Mouse (Mus musculus) G1E-ER4 (cell line): Measurements from ENCODE around the gene Pax2. TPM values are rescaled to one million over a fixed set of nuclear protein-coding genes. Genes with fewer than 3 reads are reported as not detected.

ENCODE experiments used
- GATA1 ChIP-seq: IDR thresholded peaks from one replicate; pipeline ENCODE4 v1.8.0; 2012; ENCODE audit warnings: low read length, inconsistent platforms
- polyA plus RNA-seq: library from polyadenylated mRNA; stranded (reverse); fragments of >175 nt; gene quantifications from 2 replicates; pipeline ENCODE4 v1.2.3, GENCODE M21; 2012

The Pax2 gene
- polyA plus RNA-seq, 1 experiment: not detected

DNA sequence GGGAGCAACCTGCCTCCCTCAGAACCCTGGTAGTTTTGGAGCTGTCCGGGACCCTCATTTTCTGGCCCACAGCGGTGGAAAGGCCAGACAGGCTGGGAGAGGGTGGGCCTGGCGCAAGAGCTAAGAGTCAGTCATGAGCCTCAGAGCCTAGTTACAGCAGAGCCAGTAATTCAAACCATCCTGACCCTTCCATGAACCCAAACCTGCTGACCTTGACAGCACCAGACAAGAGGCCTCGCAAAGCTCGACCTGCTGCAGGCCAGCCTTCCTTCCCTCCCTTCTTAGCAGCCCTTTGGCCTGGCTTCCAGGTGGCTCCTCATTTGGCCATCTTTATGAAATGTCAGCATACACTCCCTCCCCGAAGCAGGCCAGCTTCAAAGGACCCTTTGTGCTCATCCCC is 44.5 kb downstream of the Pax2 start:
- TF ChIP-seq GATA1: no peak

DNA sequence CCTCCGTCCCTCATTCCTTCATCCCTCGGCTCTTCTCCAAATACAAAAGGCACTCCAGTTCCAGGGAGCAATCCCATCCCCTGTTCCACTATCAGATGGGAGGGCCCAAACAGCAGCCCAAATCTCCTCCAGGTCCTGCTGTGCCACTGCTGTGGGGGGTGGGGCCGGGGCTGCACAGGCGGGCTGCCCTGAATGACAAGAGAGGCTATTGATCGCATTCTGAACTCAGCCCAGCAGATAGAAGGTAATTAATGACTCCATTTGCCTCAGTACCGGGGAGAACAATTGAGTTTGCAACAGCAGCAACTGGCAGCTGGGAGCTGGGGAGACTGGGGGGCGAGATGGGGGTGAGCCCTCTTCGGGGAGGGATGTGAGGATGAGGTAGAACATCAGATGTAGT is 52.9 kb downstream of the Pax2 start:
- no peak for TF ChIP-seq GATA1

DNA sequence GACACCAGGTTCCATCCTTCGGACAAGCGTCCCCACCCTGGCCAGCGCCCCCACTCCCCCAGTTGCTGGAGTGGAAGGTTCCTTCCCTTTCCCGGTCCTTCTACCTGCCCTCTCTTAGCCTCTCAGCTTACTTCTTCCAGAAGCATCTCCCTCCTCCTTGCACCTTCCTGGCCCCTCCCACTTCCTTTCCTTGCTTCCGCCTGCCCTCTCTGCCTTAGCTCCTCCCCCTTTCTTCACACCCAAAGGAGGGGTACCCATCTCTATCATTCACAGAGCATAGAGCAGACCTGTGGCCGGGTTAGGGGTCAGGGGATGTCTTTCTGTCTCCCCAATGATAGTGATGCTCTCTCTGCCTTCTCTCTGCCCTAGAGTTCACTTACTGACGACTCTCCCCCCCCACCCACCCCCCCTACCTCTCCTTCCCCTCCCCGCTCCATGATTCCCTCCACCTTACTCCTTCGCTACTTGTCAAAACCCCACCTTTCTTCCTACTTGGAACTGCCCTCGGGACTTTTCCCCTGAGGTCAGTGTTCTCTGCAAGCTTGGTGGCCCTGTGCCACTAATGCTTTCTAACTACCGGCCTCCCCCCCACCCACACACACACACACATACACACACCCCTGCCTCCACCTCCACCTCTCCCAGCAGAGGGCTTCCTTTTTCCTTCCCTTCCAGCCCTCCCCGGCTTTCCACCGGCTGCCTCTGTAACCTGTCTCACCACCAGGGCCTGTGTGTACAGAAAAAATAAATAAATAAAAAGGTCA is 57.0 kb downstream of the Pax2 start:
- no peak for TF ChIP-seq GATA1

DNA sequence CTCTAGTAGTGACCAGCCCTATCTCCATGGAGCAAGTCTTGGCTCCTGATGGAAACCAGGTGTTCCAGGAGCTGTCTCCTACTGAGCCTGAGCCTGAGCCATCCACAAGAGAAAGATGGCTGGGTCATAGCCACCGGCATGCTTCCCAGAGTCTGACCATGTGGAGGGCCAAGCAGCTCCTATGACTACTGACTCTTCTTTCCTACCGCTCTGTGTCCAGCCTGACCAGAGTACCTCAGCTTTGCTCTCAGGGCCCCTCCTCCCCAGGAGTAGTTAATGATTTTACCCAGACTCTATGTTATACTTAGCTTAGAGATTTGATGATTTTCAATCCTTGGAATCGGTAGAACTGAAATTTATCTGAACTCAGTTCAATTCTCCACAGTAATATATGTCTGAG is 59.3 kb downstream of the Pax2 start:
- no peak for TF ChIP-seq GATA1

DNA sequence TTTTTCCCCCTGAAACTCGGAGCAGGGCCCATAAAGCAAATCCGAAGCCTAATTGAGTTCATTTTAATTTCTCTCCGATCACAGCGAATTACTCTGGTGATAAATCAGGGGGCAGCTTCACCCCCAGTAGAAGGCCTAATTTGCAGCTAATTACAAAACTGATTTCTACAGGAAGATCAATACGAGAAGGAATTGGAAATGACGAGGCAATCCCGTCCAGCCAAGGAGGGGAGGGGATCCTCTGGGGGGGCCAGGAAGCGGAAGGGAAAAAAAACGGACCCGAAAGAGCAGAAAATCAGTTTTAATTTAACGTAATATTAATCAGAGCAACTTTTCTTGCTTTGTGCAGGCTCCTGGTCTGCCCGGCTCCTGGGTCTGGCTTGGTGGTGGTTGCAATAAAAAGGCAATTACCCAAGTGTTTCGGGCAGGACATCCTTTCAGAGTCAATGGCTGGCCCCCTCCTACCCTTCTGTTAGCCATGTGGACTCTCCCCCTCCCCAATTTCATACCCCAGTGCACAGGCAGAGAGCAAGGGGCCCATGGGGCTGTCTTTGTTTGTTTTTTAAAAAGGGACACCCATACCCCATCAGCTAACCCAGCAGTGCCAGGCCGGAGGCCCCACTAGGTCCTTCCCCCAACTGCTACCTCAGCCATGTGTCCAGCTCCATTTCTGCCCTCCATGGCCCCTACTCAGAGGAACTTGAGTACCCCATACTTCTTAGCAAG is 61.7 kb downstream of the Pax2 start:
- no peak for TF ChIP-seq GATA1

DNA sequence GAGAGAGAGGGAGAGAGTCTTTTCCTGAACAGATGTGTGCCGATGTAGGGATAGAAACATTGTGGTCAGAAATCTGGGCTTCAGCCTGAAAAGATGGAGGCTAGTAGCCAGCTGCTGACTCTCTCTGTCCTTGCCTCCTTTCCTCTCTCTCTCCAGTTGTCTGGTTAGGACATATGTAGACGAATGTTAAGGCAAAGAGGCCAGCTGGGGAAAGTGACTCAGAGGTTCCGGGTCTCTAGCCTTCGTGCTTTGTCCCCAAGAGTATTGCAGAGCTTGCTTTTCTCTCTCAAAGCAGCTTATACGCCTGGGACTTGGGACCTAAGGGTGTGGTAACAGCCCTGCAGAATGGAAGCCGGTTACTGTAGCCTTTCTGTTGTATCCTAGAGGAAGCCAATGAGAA is 62.8 kb downstream of the Pax2 start:
- TF ChIP-seq GATA1: no peak

DNA sequence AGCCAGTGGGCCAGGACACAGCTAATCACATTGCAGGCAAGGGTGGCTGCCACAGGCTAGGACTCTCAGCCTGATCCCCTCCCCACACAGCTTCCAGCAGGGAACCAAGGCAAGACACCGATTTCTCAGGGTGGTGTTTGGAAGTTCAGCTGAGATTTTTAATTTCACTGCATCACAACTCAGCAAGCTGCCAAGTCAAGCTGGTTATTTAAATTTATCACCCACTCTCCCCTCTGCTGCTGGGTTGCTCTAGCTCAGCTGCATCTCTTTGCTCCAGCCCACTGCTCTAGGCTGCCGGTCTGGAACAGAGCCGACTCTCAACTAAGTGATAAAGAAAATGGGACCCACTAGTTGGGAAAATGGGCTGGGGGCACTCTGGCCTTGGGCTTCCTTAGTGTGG is 65.7 kb downstream of the Pax2 start:
- no peak for TF ChIP-seq GATA1

DNA sequence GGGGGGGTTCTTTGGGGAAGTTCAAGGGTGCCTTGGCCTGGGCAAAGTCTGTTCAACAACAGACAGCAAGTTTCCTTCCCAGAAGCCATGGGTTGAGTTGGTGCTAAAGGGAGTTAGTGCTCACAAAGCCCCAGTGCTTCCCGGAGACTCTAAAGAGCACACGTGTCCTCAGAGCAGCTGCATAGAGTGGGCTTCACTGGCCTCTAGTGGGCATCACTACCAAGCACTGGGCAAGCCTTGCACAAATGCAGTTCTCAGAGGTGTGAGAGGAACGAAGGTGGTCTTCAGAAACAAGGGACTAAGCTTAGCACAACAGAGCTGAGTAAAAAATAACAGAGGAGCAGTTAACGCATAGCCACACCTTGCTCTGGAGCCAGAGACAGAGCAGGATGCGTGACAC is 66.5 kb downstream of the Pax2 start:
- no peak for TF ChIP-seq GATA1

DNA sequence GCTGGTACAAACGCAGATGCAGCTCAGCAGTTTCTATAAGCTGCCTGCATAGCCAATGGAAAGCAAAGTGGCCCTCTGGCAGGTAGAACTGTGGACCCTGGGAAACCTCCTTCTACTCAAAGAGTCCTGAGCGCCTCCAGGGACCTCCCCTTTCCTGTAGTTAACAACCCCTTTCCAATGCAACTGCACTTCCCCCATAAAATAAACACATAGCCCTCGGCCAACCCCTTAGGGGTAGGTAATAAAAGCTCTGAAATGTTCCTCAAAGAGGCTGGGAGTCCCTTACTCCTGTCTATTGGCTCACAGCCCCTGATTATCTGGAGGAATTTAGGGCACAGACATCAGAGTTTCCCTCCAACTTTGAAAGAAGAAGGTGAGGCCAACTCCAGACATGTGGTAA is 67.8 kb downstream of the Pax2 start:
- TF ChIP-seq GATA1: no peak

DNA sequence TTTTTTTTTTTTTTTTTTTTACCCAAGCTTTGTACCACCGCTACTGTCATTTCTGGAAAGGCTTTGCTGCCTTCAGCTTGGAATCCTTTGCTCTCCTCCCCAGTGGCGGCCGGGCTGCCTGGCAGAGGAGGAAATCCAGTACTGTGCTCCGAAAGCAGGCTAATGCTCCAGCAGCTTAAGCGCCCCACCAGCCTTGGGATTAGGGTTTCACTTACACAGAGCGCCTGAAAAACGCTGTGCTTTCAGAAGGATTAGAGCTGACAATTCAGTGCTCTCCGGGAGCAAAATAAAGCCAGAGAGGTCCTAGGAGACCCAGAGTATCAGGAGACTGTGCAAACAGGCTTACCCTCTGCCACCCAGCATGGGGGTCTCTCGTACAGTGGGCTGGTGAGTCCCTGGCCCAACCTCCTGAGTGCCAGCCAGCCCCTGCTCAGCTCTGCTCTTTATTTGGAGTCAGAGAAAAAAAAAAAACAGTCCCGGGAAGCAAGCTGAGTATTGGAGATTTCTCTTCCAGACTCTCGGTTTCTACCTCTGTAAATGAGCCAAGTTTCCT is 69.4 kb downstream of the Pax2 start:
- TF ChIP-seq GATA1: no peak

DNA sequence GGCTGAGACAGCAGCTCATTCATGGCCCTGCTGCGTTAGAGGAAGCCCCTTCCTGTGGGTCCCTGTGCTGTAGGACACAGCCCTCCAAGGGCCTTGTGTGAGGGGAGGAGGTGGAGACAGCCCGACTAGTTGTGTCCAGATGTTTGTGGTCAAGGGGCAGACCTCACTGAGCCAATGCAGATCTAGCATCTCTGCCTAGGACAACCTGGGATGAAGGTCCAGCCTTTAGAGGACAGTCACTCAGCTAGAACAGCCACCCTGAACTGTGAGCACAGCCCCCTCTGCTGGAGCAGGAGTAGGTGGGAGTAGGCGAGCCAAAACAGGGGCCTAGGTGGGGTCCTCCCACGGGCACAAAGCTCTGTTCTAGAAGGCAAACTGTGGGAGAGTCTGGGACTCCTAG is 70.0 kb downstream of the Pax2 start:
- no peak for TF ChIP-seq GATA1

DNA sequence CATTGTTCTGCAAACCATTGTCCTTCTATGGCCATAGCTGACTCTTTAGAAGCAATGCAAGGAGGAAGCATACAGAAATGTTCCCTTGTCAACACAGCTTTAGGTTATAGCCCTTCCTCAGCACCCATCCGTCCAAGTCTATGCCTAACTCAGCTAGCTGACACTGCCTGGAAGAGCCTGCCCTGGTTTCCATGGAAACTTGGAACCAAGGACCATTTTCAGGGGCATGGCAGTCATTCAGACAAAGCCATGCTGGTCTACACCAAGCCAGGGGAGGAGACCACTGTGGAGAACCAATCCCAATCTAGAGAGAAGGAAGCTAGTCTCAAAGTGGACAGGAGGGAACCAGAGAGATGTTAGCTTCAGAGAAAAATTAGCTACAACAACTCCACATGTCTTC is 77.5 kb downstream of the Pax2 start:
- no peak for TF ChIP-seq GATA1

DNA sequence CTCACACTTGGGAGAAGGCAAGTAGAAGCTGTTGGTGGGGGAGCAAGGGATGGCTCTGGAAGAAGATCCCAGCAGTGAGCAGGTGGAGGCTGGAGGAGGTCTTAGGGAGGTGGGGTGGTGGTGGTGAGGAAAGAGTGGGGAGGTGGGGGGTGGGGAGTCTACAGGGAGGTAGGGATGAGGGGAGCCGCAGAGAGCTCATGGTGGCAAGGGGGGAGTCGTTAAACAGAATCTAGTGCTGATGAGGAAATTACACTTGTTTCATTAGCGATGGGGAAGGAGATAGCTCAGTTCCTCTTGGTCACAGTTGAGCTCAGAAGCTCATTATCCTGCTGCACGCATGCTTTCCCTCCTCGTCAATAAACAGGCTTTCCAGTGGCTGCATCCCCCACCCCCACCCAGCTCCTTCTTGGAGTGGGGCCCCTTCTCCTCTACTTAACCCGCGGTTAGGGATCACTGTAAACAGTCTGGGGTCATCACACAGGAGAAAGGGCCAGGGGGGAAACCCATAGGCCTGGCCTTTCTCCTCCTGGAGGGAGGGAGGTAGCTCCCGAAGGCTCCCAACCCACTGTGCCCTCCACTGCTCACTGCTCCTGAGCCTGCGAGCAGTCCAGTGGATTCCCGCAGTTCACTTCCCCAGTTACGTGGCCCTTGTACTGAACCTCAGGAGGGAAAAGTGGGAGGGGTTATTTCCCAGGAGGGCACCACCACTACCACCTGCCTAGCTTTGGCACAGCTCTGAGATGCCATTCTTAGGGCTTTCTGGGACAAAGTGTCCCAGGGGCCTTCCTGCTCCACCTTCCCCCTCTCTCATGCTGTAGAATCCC is 78.6 kb downstream of the Pax2 start:
- no peak for TF ChIP-seq GATA1

DNA sequence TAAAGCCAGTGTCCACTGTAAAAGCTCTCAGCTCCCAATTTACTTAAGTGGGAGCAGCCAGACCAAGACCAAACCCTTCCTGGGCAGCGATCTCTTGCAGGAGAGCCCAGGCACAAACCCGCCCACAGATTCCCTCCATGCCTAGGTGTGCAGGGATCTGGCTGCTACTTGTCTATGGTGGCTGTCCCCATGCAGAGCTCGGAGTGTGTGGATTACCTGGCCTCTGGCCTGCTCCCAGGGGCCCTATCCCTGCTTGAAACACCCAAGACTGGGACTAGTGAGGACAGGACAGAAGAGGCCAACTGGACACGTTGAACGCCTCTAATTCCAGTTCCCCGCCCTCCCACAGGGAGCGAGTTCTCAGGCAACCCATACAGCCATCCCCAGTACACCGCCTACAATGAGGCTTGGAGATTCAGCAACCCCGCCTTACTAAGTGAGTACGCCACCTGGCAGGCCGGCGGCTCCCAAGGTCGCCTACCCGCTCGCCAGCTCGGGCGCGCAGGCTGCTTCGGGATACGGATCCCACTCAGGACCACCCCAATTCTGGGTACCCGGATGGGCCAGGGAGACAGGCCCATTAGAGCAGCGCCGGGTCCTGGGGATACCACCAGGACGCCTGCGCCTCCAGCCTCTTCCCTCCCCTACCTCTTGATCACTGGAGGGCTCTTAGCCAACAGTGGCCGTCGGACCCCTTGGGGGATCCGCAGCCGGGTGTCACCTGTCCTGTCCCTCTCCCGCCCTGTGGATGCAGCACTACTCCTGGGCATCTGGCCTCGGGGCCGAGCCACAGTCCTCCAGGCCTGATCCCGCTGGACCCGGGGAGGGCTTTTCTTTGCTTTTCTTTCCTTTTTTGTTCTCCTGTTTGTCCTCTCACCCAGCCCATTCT is 79.4 kb downstream of the Pax2 start:
- TF ChIP-seq GATA1: no peak
